Mouse (Mus musculus) G1E (cell line): ENCODE results near the gene Phlda3.

Source experiments
- CTCF ChIP-seq: IDR thresholded peaks from 2 replicates; pipeline ENCODE4 v1.5.1; 2012; ENCODE audit warnings: low read depth, low read length, inconsistent platforms, mixed read lengths
- GATA1 ChIP-seq: IDR thresholded peaks from 2 replicates; pipeline ENCODE4 v1.6.1; 2012; ENCODE audit warnings: borderline replicate concordance, low read length, inconsistent platforms, mixed read lengths
- GATA2 ChIP-seq: IDR thresholded peaks from 2 replicates; pipeline ENCODE4 v1.6.1; 2012; ENCODE audit warnings: low read depth, low read length, inconsistent platforms, borderline replicate concordance
- POLR2AphosphoS5 ChIP-seq: IDR thresholded peaks from 2 replicates; pipeline ENCODE4 v1.6.1; 2012; ENCODE audit warnings: low read depth, low read length, inconsistent platforms; ENCODE audit not compliant: insufficient replicate concordance
- TAL1 ChIP-seq: conservative IDR thresholded peaks from 2 replicates; pipeline ENCODE4 v1.6.1; 2012; ENCODE audit warnings: low read depth, low read length, inconsistent platforms, mixed read lengths

GRCm38 (mm10) chr1:135794216-135795134 is 28.6 kb downstream of the Phlda3 start:
- TF ChIP-seq CTCF (no peak), TAL1 (no peak), GATA1 (no peak), POLR2AphosphoS5 (no peak), GATA2 (no peak)
